Mouse (Mus musculus) activated CD4-positive, CD25-positive, alpha-beta regulatory T cell, adult 4 months (primary cell): ENCODE data around the gene Espn. TPM values are rescaled to one million over a fixed set of nuclear protein-coding genes. Genes with fewer than 3 reads are reported as not detected.

Source experiments
- polyA plus RNA-seq, 2 experiments: library from polyadenylated mRNA; unstranded; fragments of 100-300 nt; shearing (Covaris generic); gene quantifications; one replicate each; pipeline ENCODE4 v1.2.1; 2017

Espn gene
- polyA plus RNA-seq, 2 experiments from 2014 or later, result 6.9 to 8.3 TPM

Other genes with a start within 250 kb of the Espn start
- gene Dnajc11, start 218.7 kb downstream of the Espn start, polyA plus RNA-seq, result 10 to 100 TPM; 27.9 to 31.7 TPM
- gene Thap3, start 163.4 kb downstream of the Espn start, polyA plus RNA-seq, result 100 to 1,000 TPM in 1 of 2 experiments, 10 to 100 TPM in 1; 89.8 to 107 TPM
- 1 to 10 TPM; 2.3 to 3.0 TPM for gene Phf13, start 156.1 kb downstream of the Espn start, polyA plus RNA-seq
- 1 to 10 TPM; 2.2 to 4.2 TPM for gene Klhl21, start 143.6 kb downstream of the Espn start, polyA plus RNA-seq
- 10 to 100 TPM; 14.1 to 22.0 TPM for gene Zbtb48, start 124.7 kb downstream of the Espn start, polyA plus RNA-seq
- gene Tas1r1, start 113.8 kb downstream of the Espn start, polyA plus RNA-seq, result not detected
- 10 to 100 TPM; 11.3 to 14.6 TPM for gene Nol9, start 113.0 kb downstream of the Espn start, polyA plus RNA-seq
- gene Plekhg5, start 79.9 kb downstream of the Espn start, polyA plus RNA-seq, result 1 to 10 TPM; 1.3 to 2.6 TPM
- gene Tnfrsf25, start 36.4 kb downstream of the Espn start, polyA plus RNA-seq, result 100 to 1,000 TPM; 132 to 150 TPM
- gene Hes2, start 6.5 kb upstream of the Espn start, polyA plus RNA-seq, result not detected
- 100 to 1,000 TPM; 134 to 172 TPM for gene Acot7, start 25.8 kb upstream of the Espn start, polyA plus RNA-seq
- gene Gpr153, start 121.9 kb upstream of the Espn start, polyA plus RNA-seq, result not detected
- not detected for gene Hes3, start 139.3 kb upstream of the Espn start, polyA plus RNA-seq
- 1 to 10 TPM; 7.2 to 7.7 TPM for gene Icmt, start 144.9 kb upstream of the Espn start, polyA plus RNA-seq
- gene Rnf207, start 166.6 kb upstream of the Espn start, polyA plus RNA-seq, result not detected
- gene Rpl22, start 173.4 kb upstream of the Espn start, polyA plus RNA-seq, result 1,000 to 10,000 TPM; 1,059 to 1,071 TPM
- gene Chd5, start 186.3 kb upstream of the Espn start, polyA plus RNA-seq, result under 1 TPM in 1 of 2 experiments, not detected in 1; 0.19 TPM